Mouse (Mus musculus) neutrophil, adult 5-6 weeks (primary cell): Measurements from ENCODE around the gene Rab10. TPM values are rescaled to one million over a fixed set of nuclear protein-coding genes. Genes with fewer than 3 reads are reported as not detected.
"Not testable (repeated sequence)": the region's sequence is repeated elsewhere in the genome, so short reads cannot be mapped to it uniquely, and the experiment has no call there.

Experiments
- ATAC-seq: fragments of 151-379, 151-347 bp; 2 replicates; pipeline ENCODE4 v1.8.0; 2017; ENCODE audit warnings: mild to moderate bottlenecking, moderate TSS enrichment; ENCODE audit not compliant: insufficient number of reproducible peaks, poor library complexity, low FRiP score, severe bottlenecking; ENCODE audit errors: extremely low read depth
- total RNA-seq: library from RNA; stranded (forward); fragments of 200-1000 nt; gene quantifications from 2 replicates; pipeline ENCODE4 v1.2.3, GENCODE M21; 2017

Gene Rab10
- total RNA-seq, 1 experiment from 2014 or later = 93.8 TPM

GRCm38 (mm10) chr12:3307587-3307986 is 2.2 kb downstream of the Rab10 start:
- no peak for ATAC-seq

DNA sequence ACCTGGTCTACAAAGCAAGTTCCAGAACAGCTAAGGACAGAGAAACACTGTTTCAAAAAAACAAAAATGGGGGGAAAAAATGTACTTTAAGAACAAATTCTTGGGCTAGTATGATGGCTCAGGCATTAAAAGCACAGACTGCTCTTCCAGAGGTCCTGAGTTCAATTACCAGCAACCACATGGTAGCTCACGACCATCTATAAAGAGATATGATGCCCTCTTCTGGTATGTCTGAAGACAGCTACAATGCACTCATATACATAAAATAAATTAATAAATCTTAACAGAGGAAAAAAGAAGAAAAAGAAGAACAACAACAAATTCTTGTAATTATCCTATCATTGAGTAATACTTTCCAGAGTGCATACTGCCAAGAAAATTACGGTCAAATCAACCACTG is 4.5 kb downstream of the Rab10 start:
- ATAC-seq = no peak

- ATAC-seq = not testable (repeated sequence)
Observed at GRCm38 (mm10) chr12:3297622-3298021, 12.1 kb downstream of the Rab10 start.

GRCm38 (mm10) chr12:3296056-3296455 is 13.7 kb downstream of the Rab10 start:
- no peak for ATAC-seq

GRCm38 (mm10) chr12:3291849-3292248 is 17.9 kb downstream of the Rab10 start:
- ATAC-seq = no peak

- ATAC-seq = peak; percentile 82; the same call in 1 of the 2 replicates
Observed at GRCm38 (mm10) chr12:3291038-3291437, 18.7 kb downstream of the Rab10 start.

DNA sequence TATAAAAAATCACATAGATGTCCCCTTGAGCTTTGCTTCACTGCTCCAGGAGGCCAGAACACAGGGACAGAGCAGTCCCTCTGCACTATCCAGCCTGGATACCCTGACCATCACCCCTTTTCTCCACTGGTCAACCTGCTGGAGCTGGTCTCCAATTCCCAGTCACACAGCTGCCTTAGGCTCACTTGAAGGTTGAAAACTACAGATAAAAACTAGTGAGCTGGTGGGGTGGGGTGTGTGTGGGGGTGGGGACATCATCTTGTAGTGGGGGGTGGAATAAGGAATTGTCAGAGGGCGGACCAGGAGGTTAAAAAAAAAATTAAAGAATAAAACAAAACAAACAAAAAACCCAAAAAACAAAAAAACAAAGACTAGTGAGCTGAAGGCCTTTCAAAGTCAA is 21.3 kb downstream of the Rab10 start:
- ATAC-seq = no peak

DNA sequence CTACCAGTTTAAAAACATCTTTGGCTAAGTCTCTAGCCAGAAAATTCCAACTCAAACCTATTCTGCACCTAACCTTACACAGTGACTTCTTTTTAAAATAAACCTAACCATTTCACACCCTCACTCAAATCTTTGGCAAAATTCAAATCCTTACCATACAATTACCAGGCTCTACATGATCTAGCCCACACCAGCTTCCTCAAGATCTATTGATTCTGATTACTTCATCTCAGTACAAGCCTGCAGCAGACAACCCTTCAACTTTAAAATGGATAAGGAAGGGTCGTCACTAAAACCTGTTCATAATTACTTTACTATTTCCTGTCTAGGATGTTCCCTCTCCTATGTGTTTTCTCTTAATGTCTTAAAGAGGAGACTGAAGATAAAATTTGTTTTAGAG is 23.9 kb downstream of the Rab10 start:
- no peak for ATAC-seq

DNA sequence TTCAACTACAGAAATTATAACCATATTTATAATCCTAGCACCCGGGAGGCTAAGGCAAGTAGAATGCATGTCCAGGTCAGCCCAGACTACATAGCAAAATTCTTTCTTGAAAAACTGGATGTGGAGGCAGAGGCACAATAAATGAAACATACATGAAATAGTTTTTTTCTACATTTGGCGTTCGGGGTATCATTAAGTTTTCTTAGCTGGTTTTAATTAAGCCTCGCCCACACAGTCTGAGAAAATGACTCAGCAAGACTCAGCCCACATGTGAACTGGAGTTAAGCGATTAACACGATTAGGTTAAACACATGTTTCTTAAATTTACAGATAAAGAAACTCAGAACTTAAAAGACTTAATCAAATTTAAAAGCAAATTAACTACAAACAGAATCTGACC is 24.4 kb downstream of the Rab10 start:
- ATAC-seq = no peak

- no peak for ATAC-seq
Observed at GRCm38 (mm10) chr12:3284463-3284862, 25.3 kb downstream of the Rab10 start.

DNA sequence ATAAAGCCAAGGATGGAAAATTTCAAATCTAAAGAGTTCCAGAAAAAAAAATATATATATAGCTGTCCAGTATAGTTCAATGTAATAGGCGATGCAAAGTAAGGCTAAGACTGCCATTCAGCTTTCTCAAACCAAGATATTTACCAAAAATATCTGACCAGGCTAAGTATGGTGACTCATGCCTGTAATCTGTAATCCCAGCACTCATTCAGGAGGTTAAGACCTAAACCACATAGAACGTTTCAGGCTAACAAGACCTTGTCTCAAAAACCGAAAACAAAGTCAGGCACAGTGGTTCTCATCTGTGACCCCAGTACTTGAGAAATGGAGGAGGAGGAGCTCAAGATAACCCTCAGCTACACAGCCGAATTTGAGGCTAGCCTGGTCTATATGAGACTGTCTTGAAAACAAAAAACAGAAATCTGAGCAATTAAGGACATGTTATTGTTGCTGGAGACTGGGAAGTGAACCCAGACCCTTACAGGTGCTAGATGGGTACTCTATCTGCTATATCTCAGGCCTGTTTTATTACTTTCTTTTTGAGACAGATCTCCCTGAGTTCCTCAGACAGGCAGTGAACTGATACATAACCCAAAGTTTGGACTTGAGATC is 25.8 kb downstream of the Rab10 start:
- no peak for ATAC-seq

- no peak for ATAC-seq
Observed at GRCm38 (mm10) chr12:3282954-3283353, 26.8 kb downstream of the Rab10 start.

DNA sequence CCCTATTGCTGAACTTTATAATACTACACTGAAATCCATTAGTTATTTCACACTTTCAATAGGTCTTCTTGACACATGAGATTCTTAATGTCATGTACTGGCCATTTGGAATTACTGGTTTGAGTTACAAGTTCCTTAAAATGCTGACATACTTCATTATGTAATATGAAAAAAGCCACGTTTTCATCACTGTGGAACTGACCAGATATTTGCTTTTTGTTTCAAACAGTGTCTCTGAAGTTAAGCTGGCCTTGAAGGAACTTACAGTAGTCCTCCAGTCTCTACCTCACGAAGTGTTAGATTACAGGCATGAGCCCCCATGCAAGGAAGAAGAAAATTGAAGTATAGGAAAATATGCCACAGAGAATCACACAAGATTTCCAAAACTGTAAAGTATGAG is 27.2 kb downstream of the Rab10 start:
- no peak for ATAC-seq

GRCm38 (mm10) chr12:3278880-3279339 is 30.9 kb downstream of the Rab10 start:
- ATAC-seq = 0 out of 2 replicates have a peak, but pooled peaks have one; percentile 23

- ATAC-seq = no peak
Observed at GRCm38 (mm10) chr12:3270818-3271217, 39.0 kb downstream of the Rab10 start.

GRCm38 (mm10) chr12:3267397-3267796 is 42.4 kb downstream of the Rab10 start:
- ATAC-seq = no peak

- no peak for ATAC-seq
Observed at GRCm38 (mm10) chr12:3265188-3265587, 44.6 kb downstream of the Rab10 start.

DNA sequence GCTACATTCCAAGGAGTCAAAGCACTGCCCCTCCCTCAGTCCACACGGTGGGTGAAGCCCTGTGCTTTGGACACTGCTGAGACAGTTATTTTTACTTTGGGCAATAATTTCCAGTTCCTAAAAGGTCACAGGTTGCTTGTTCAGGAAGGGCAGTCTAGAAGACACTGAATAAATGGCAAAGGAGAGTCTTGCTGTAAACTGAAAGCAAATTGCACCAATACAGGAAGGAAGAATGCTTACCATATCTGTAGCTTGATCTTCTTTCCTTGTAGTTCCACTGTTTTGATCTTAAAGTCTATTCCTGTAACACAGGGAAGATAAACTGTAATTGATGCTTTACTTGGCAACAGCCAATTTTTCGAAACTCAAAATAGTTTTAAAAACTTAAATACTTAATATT is 45.3 kb downstream of the Rab10 start:
- ATAC-seq = no peak

GRCm38 (mm10) chr12:3261596-3261995 is 48.2 kb downstream of the Rab10 start:
- no peak for ATAC-seq

- ATAC-seq = no peak
Observed at GRCm38 (mm10) chr12:3255966-3256365, 53.8 kb downstream of the Rab10 start.

DNA sequence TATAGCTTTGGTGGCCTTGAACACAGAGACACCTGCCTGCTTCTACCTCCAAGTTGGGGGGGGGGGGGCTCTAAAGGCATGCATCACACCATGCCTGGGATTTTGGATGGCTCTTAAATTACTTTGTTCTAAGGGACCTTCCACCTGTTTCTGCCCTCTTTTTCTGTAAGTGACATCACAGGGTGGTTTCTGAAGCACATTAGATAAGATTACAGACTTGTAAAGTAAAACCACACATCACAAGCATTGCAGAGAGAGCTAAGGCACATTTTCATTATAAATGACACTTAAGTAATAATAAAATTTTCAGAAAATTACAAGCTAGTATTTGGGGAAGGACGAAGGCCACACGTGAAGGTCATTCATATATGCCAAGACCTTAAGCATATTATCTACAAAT is 54.3 kb downstream of the Rab10 start:
- ATAC-seq = no peak
